Mouse (Mus musculus): ENCODE results near the gene Epn2. TPM values are rescaled to one million over a fixed set of nuclear protein-coding genes. Genes with fewer than 3 reads are reported as not detected.

The Epn2 gene
- total RNA-seq (2021) = 10 to 100 TPM; 19.7 to 24.7 TPM
- long read RNA-seq, experiment 1, full-length matches to known transcripts = 27 of 37 reads
- long read RNA-seq, experiment 1, partial matches to known transcripts = 6 of 37 reads
- long read RNA-seq, experiment 1, other reads (novel, unspliced or antisense) = 4 of 37 reads
- long read RNA-seq, experiment 2, full-length matches to known transcripts = 28 of 45 reads
- long read RNA-seq, experiment 2, partial matches to known transcripts = 5 of 45 reads
- long read RNA-seq, experiment 2, other reads (novel, unspliced or antisense) = 12 of 45 reads

DNA sequence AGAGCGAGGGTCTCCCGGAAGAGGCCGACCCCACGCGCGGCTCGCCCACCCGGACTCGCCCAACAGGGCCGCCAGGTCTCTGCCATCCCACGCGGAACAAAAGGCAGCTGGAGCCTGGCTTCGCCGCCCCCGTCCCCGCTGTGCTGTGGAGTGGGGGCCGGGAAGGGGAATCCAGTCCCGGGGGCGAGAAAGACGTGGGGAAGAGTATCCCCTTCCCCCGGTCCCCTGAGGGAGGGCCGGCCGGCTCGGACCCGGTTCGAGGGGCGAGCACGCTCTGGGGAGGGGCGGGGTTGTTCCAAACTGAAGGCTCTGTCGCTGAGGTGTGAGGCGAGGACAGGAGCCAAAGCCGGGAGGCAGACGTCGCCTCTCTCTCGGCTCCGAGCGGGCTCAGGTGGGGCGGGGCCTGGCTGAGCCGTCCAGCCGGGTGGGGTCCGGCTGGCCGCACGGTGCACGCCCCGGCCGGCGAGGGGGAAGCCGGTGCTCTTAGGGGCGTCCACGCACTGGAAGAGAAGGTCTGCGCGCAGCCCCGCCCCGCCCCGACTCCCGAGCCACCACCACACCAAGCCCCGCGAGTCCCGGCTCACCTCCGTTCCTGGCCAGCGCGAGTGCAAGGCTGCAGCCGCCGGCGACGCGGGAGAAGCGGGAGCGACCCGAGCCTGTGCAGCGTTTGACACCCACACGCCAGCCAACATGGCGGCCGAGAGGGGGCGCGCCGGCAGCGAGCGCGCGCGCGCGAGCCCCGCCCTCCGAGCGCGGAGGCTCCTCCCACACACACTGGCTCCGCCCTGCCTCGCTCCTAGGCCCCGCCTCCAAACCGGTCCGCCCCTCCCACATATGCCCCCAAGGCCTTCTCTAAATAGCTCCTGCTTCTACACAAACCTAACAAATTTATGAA is at the start of gene Epn2:
Gene Epn2 (minus strand): TSS at position 705 of the 895 bp plus-strand sequence.
- peak; percentile 61 for TF ChIP-seq CTCF (IDR thresholded peaks at IDR 0.05)
- Histone ChIP-seq H3K4me3 (peak within 1 kb of the TSS; percentile 76), H3K27ac (peak within 1 kb of the TSS; percentile 95)
- peak; percentile 89 for DNase-seq
- intact Hi-C loops (cut with DNase I) = loop anchor here (5.0 kb wide), 2 partner anchors 38 to 52 kb away; no protein-coding TSS in a partner anchor

DNA sequence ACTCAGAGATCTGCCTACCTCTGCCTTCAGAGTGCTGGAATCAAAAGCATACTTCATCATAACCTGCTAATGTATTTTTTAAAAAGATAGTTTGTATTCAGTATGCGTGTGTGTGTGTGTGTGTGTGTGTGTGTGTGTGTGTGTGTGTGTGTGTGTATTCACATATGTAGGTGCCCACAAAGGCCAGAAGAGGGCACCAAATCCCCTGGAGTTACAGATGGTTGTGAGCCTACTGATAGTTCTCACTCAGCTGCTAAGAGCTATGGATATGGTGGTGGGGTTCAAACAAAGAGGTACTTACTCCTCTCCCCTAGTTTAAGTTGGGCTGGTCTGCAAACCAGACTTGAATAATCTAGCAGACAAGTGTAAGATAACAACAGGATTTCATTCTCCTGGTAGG is 47.0 kb upstream of the Epn2 start:
- intact Hi-C loops (cut with DNase I) = no loop called here

GRCm38 (mm10) chr11:61625136-61625535 is 45.6 kb upstream of the Epn2 start:
- Histone ChIP-seq H3K4me3 (no peak overlapping the region), H3K27ac (no peak overlapping the region)
- no peak for TF ChIP-seq CTCF (IDR thresholded peaks at IDR 0.05)
- DNase-seq = no peak
- intact Hi-C loops (cut with DNase I) = no loop called here

More for the DNA sequence above, 47.0 kb upstream of the Epn2 start:
- Histone ChIP-seq H3K4me3 (no peak overlapping the region), H3K27ac (no peak overlapping the region)
- no peak for DNase-seq
- TF ChIP-seq CTCF (IDR thresholded peaks at IDR 0.05) = no peak

DNA sequence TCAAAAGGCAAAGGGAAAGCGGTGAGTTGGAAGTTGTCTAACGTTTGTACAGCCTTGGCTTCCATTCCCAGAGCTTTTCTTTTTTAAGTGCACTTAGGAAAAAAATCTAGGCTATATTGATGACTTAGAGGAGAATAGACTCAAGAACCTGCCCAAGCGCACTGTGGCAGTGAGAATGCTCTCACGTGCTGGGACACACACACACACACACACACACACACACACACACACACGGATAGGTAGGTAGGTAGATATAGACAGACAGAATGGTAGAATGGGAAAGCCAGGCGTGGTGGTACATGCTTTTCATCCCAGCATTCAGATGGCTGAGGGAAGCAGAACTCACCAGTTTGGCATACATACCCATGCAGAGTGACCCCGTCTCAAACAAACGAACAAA is 41.3 kb upstream of the Epn2 start:
- TF ChIP-seq CTCF (IDR thresholded peaks at IDR 0.05) = no peak
- intact Hi-C loops (cut with DNase I) = loop anchor here (5.0 kb wide), 3 partner anchors 92 to 203 kb away; no protein-coding TSS in a partner anchor
- no peak for DNase-seq
- Histone ChIP-seq H3K4me3 (peak overlapping the region; percentile 65), H3K27ac (peak overlapping the region; percentile 92)

GRCm38 (mm10) chr11:61620254-61620670 is 40.8 kb upstream of the Epn2 start:
- peak; percentile 86 for TF ChIP-seq CTCF (IDR thresholded peaks at IDR 0.05)
- intact Hi-C loops (cut with DNase I) = loop anchor here (5.0 kb wide), 3 partner anchors 92 to 203 kb away; no protein-coding TSS in a partner anchor
- peak; percentile 92 for DNase-seq
- H3K4me3 ChIP-seq = peak overlapping the region; percentile 65
- peak overlapping the region; percentile 92 for H3K27ac ChIP-seq

- peak; percentile 69 for TF ChIP-seq CTCF (IDR thresholded peaks at IDR 0.05)
- DNase-seq = peak; percentile 88
- peak overlapping the region; percentile 92 for H3K27ac ChIP-seq
- peak overlapping the region; percentile 65 for H3K4me3 ChIP-seq
- intact Hi-C loops (cut with DNase I) = loop anchor here (5.0 kb wide), 4 partner anchors 43 to 203 kb away; partner anchors contain the start of gene Epn2
Measured at GRCm38 (mm10) chr11:61619791-61620241, 40.3 kb upstream of the Epn2 start.

GRCm38 (mm10) chr11:61619356-61619755 is 39.9 kb upstream of the Epn2 start:
- Histone ChIP-seq H3K4me3 (peak overlapping the region; percentile 65), H3K27ac (peak overlapping the region; percentile 92)
- DNase-seq = no peak
- TF ChIP-seq CTCF (IDR thresholded peaks at IDR 0.05) = no peak
- intact Hi-C loops (cut with DNase I) = loop anchor here (5.0 kb wide), 1 partner anchor 42 kb away; the partner anchor contains the start of gene Epn2

DNA sequence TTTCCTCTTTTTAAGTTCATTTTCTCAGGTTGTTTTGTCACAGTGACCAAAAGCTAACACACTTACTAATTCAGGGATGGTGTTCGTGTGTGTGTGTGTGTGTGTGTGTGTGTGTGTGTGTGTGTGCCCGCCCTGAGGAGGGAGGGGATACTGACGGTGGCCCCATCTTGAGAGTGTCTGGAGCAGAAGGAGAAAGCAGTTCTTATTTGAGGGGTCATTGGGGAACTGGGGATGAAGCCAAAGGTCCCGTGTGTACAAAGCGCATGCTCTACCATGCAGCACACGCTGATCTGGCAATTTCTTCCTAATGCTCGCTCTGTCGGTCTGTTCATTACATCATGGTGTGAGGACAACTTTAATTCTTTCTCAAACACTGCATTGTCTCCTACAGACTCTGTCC is 39.1 kb upstream of the Epn2 start:
- H3K4me3 ChIP-seq = peak overlapping the region; percentile 65
- H3K27ac ChIP-seq = peak overlapping the region; percentile 92
- no peak for TF ChIP-seq CTCF (IDR thresholded peaks at IDR 0.05)
- DNase-seq = no peak
- intact Hi-C loops (cut with DNase I) = loop anchor here (5.0 kb wide), 1 partner anchor 41 kb away; the partner anchor contains the start of gene Epn2

DNA sequence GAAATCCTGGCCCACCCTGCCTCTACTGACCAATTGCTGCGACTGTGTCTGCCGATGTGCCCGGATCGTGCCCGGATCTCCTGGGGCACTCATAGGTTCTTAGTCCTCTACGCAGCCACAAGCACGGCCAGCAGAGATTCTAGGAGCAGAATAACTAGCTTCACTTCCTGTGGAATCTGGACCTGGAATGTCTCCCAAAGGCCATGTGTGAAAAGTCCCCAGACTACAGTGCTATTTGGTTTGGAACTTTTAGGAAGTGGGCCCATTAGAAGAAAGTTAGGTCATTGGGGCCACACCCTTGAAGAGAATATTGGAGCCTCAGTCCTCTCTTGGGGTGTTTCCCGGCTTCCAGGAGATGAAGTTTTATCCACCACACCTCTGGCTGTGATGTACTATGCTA is 38.6 kb upstream of the Epn2 start:
- DNase-seq = peak; percentile 63
- intact Hi-C loops (cut with DNase I) = loop anchor here (5.0 kb wide), 1 partner anchor 41 kb away; the partner anchor contains the start of gene Epn2
- no peak for TF ChIP-seq CTCF (IDR thresholded peaks at IDR 0.05)
- H3K4me3 ChIP-seq = peak overlapping the region; percentile 65
- peak overlapping the region; percentile 92 for H3K27ac ChIP-seq

- TF ChIP-seq CTCF (IDR thresholded peaks at IDR 0.05) = no peak
- Histone ChIP-seq H3K27ac (peak overlapping the region; percentile 92), H3K4me3 (no peak overlapping the region; the same call in 1 of the 2 replicates)
- DNase-seq = no peak
- intact Hi-C loops (cut with DNase I) = loop anchor here (5.0 kb wide), 1 partner anchor 40 kb away; the partner anchor contains the start of gene Epn2
Measured at GRCm38 (mm10) chr11:61617293-61617975, 37.9 kb upstream of the Epn2 start.

DNA sequence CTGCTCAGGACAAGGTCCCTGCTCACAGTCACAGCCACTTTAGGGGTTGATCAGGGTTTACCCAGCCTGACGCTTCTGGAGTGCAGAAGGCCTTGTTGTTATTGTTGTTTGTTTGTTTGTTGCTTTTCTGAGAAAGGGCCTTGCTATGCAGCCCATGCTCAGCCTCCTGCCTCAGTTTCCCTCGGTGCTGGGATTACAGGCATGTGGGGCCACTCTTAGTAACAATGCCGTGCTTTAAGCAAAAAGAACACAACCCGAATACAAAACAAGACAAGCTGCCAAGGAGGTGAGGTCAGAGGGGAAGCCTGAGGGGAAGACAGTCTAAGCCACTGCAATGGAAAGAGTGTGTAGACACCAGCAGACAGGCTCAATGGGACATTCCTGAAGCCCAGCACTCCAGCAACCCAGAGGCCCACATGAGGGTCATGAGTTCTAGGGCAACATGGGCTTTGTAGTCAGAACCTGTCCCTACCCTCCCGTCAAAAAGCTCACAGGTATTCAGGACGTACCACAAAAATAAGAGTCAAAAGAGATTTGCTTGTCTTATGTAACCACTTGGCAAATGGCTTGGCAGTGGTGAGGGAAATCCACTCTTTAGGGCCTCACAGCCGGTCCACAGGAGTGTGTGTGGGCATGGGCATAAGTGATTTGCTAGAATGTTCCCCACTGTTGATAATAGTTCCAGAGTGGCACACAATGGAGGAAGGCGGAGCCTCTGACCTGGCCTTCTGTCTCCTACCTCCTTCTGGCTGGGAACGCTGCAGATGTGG is 37.2 kb upstream of the Epn2 start:
- intact Hi-C loops (cut with DNase I) = loop anchor here (5.0 kb wide), 1 partner anchor 39 kb away; the partner anchor contains the start of gene Epn2

More for the DNA sequence above, 37.2 kb upstream of the Epn2 start:
- Histone ChIP-seq H3K27ac (peak overlapping the region; percentile 92), H3K4me3 (peak overlapping the region; percentile 35; the same call in 1 of the 2 replicates)
- TF ChIP-seq CTCF (IDR thresholded peaks at IDR 0.05) = no peak
- DNase-seq = peak; percentile 39
